Comparison of ENCODE assay signal across 8 mouse cellular contexts in the genomic region with DNA sequence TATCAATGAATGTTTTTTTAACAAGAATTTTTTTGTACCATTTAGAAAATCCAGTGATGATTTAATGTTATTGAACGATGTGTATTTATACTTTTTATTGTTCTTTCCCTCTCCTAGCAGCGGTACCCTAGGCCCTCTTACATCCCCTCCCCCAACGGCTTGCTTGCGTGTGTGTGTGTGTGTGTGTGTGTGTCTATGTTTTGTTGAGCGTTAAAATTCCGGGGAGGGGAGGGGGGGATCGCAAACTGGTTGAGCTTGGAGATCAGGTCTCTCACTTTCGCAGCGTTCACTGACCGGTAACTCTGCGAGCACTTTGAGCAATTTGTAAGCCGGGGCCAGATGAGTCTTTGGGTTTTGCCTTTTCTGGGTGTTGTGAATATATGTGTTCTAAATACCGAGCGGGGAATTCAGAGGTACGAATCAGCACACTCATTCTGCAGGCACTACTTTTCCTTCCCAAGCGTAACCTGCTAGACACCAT. TPM values are rescaled to one million over a fixed set of nuclear protein-coding genes. Genes with fewer than 3 reads are reported as not detected.
DNase-seq lines count a peak whose midpoint lies in the region; ATAC-seq and TF ChIP-seq lines count a peak whose summit lies in the region.

No protein-coding gene starts in this region.

- no peaks in the 10 kb centered on the region for H3K27me3 ChIP-seq in embryonic facial prominence, embryonic 13.5 days
- H3K27me3 ChIP-seq in limb, embryonic 10.5 days (ENCODE audit: low read depth, poor library complexity, severe bottlenecking), result peaks cover 11% of the 10 kb centered on the region; the same call in 1 of the 2 replicates

- H3K9me3 ChIP-seq in embryonic facial prominence, embryonic 13.5 days, result no peaks in the 10 kb centered on the region
- H3K9me3 ChIP-seq in limb, embryonic 10.5 days (replicated peaks), result no peaks in the 10 kb centered on the region

- no peak for DNase-seq in lung, adult 2 months
- no peak for DNase-seq in lung, adult 18-20 months
- DNase-seq in limb, embryonic 10.5 days (ENCODE audit: low spot score), result peak; percentile 66
- DNase-seq in retina, embryonic 14.5 days (ENCODE audit: low spot score), result peak; percentile 79
- DNase-seq in adrenal gland, postnatal 25 days, result no peak
- no peak for DNase-seq in adrenal gland, adult 8-10 months

- WGBS in lung, adult 2 months, result 3% methylated on average over 16 of the region's 16 CpGs
- under 1% methylated on average over 16 of the region's 16 CpGs for WGBS in embryonic facial prominence, embryonic 13.5 days
- WGBS in limb, embryonic 10.5 days, result 1% methylated on average over 16 of the region's 16 CpGs

- peak overlapping the region; percentile 96 for H3K27ac ChIP-seq in embryonic facial prominence, embryonic 13.5 days
- H3K27ac ChIP-seq in limb, embryonic 10.5 days, result peak overlapping the region; percentile 95

- H3K4me2 ChIP-seq in embryonic facial prominence, embryonic 13.5 days, result peak overlapping the region; percentile 70

- no peak for ATAC-seq in embryonic facial prominence, embryonic 13.5 days (ENCODE audit: insufficient number of reproducible peaks, insufficient read depth, low FRiP score, low TSS enrichment, low read depth)
- no peak for ATAC-seq in CD4-positive, CD25-positive, alpha-beta regulatory T cell, adult 4 months

- H3K4me1 ChIP-seq in lung, adult 2 months (ENCODE audit: control insufficient read depth, insufficient read depth, low read length), result no peaks in the 10 kb centered on the region
- peaks cover 19% of the 10 kb centered on the region for H3K4me1 ChIP-seq in embryonic facial prominence, embryonic 13.5 days
- H3K4me1 ChIP-seq in limb, embryonic 10.5 days, result peaks cover 19% of the 10 kb centered on the region

- TF ChIP-seq POLR2A in lung, adult 2 months (IDR thresholded peaks at IDR 0.05; ENCODE audit: borderline replicate concordance, extremely low read depth, low read depth, low read length), result no peak

- H3K9ac ChIP-seq in embryonic facial prominence, embryonic 13.5 days, result peak overlapping the region; percentile 88

- peak overlapping the region; percentile 58 for H3K4me3 ChIP-seq in lung, adult 2 months (replicated peaks; ENCODE audit: extremely low read depth, low read depth, low read length)
- H3K4me3 ChIP-seq in embryonic facial prominence, embryonic 13.5 days, result peak overlapping the region; percentile 76
- peak overlapping the region; percentile 79 for H3K4me3 ChIP-seq in limb, embryonic 10.5 days

- no peak for TF ChIP-seq CTCF in lung, adult 2 months (IDR thresholded peaks at IDR 0.05; ENCODE audit: insufficient read depth, low read length)

- peaks cover 6% of the 10 kb centered on the region; the same call in 1 of the 2 replicates for H3K36me3 ChIP-seq in embryonic facial prominence, embryonic 13.5 days
- peaks cover 8% of the 10 kb centered on the region for H3K36me3 ChIP-seq in limb, embryonic 10.5 days

RNA-seq across cellular contexts. Expression of gene Fat1, which starts 1.3 kb away (rescaled TPM):
- 21.5 and 24.9 TPM in 2 replicates for polyA plus RNA-seq in lung, adult 2 months (2012; rRNA removed)
- 29.3 and 29.7 TPM in 2 replicates for polyA plus RNA-seq in embryonic facial prominence, embryonic 13.5 days (2015; fragmentation: Nextera tagmentation; extraction: Ambion mirVana)
- 17.2 and 20.1 TPM in 2 replicates for polyA plus RNA-seq in limb, embryonic 10.5 days (2016; fragmentation: Nextera tagmentation; extraction: Ambion mirVana)
- under 1 TPM in 1 of 2 experiments, not detected in 1; 0.03 TPM for polyA plus RNA-seq in CD4-positive, CD25-positive, alpha-beta regulatory T cell, adult 4 months (2017; shearing (Covaris generic))
- total RNA-seq in adrenal gland, postnatal 25 days (2021), result 92.4 and 94.1 TPM in 2 replicates
- 10 to 100 TPM; 49.0 to 69.7 (median 55.0) TPM for total RNA-seq in adrenal gland, adult 8-10 months (2022)

Comparison
In these comparisons a context has a peak if more than half of its experiments do, and no peak if none do; other contexts are left out.
1. DNase-seq: peak in limb, embryonic 10.5 days (single experiment) and retina, embryonic 14.5 days (single experiment); none in lung, adult 2 months (single experiment), lung, adult 18-20 months (0 of 2), adrenal gland, postnatal 25 days (single experiment) and adrenal gland, adult 8-10 months (single experiment).
2. RNA of gene Fat1, which starts 1.3 kb away (polyA plus RNA-seq): 29.3 to 29.7 TPM in embryonic facial prominence, embryonic 13.5 days, 21.5 to 24.9 TPM in lung, adult 2 months and 17.2 to 20.1 TPM in limb, embryonic 10.5 days; 0.03 TPM in CD4-positive, CD25-positive, alpha-beta regulatory T cell, adult 4 months; every median in the first group is over 10 times any median in the second.
3. Peak in every context shown above with its lines, with median percentiles within 50 percentile points of each other: H3K4me3 ChIP-seq.